Mouse (Mus musculus): ENCODE data around the gene Tekt3.

DNA sequence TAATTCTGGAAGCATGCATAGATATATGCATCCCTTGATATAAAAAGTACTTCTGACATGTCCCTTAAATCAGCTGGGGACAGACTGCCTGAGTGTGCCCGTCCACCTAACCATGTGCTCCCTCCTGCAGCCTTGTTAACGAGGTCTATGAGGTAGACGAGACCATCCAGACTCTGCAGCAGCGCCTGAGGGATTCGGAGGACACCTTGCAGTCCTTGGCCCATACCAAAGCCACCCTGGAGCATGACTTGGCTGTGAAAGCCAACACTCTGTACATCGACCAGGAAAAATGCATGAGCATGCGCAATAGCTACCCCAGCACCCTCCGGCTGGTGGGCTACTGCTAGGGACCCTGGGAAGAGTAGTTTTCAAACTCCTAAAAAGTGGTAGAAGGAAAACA is 33.0 kb downstream of the Tekt3 start:
- TF ChIP-seq POLR2A (IDR thresholded peaks at IDR 0.05; ENCODE audit: control insufficient read depth, low read depth, low read length): no peak
- no peak for TF ChIP-seq CTCF (IDR thresholded peaks at IDR 0.05; ENCODE audit: control insufficient read depth, insufficient read depth, insufficient replicate concordance, low read depth, low read length)
